Mouse (Mus musculus) megakaryocyte, embryonic 14.5 days (primary cell): ENCODE data around the gene Thbs2.

Experiments
- FLI1 ChIP-seq: IDR thresholded peaks from 2 replicates; pipeline ENCODE4 v1.6.1; 2012; ENCODE audit warnings: low read length, inconsistent platforms, mixed read lengths
- GATA1 ChIP-seq: IDR thresholded peaks from 3 replicates; pipeline ENCODE4 v1.6.1; 2012; ENCODE audit warnings: mixed read lengths, low read length, inconsistent platforms, borderline replicate concordance

DNA sequence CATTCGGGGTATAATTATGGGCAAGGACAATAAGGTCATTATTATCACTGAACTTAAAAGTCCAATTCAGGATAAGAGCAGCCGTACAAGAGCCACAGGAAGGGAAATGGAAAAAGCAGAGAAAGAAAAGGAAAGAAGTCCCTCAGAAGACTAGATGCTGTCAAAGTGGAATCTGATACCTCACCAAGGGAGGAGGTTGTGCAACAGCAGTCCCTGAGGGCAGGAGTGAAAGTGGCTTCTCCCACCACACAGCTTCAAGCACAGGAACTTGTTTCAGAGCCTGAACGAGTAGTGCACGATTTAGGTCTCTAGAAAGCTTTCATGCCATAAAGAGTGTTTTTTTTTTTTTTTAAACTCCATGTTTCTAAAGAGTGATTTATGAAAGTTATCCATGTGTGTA is 65.1 kb downstream of the Thbs2 start:
- TF ChIP-seq GATA1 (no peak), FLI1 (no peak)
